Mouse (Mus musculus): Measurements from ENCODE around the gene Klhl18.

DNA sequence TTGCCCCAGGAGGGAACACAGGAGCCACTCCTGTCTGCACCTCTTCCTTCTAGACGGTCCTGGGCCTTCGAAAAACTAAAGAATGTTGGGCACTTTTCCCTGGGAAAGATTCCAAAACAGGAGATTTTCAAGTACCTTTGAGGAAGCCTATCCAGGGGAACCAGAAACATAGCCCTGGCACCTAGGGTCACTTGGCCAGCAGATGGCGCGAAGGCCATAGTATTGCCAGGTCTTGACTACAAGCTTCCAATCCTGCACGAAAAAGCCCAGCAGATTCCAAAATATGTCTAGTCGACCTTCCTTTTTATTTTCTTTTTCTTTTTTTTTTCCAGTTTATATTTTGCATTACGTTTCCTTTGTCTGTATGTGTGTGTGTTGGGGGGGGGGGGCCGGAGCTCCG is 62.7 kb downstream of the Klhl18 start:
- TF ChIP-seq CTCF (IDR thresholded peaks at IDR 0.05; ENCODE audit: low read depth, low read length) (no peak), POLR2A (IDR thresholded peaks at IDR 0.05; ENCODE audit: borderline replicate concordance, low read depth, low read length) (no peak)

All from bone marrow macrophage, adult 2 months (primary cell).